Mouse (Mus musculus): ENCODE measurements at regions not wholly inside any gene's neighbourhood (a gene's known extent, or its start where the extent isn't known, plus 50 kb on each side); places are given as distances from the start of the nearest gene placed in this dataset. TPM values are rescaled to one million over a fixed set of nuclear protein-coding genes. Genes with fewer than 3 reads are reported as not detected.

- H3K36me3 ChIP-seq (ENCODE audit: control insufficient read depth, insufficient read depth, low read length): no peaks in the 10 kb centered on the region
- no peaks in the 10 kb centered on the region for H3K27me3 ChIP-seq (replicated peaks; ENCODE audit: control insufficient read depth, insufficient read depth, low read length)
- DNase-seq (ENCODE audit: low spot score) (no peak), ATAC-seq (no peak)
- no peak overlapping the region for H3K4me3 ChIP-seq (ENCODE audit: low read depth, low read length)
- no peaks in the 10 kb centered on the region for H3K9me3 ChIP-seq (replicated peaks; ENCODE audit: control insufficient read depth, low read length)
- 86% methylated on average over 13 of the region's 13 CpGs for WGBS
- no peak overlapping the region for H3K4me2 ChIP-seq (ENCODE audit: low read length)
- H3K9ac ChIP-seq (ENCODE audit: low read length): no peak overlapping the region
- H3K4me1 ChIP-seq (ENCODE audit: control insufficient read depth, insufficient read depth, low read length): peaks cover 21% of the 10 kb centered on the region
- H3K27ac ChIP-seq (ENCODE audit: low read depth, low read length): no peak overlapping the region
These were observed 60.2 kb upstream of the Unc5b start for GRCm38 (mm10) chr10:60891476-60892170.

- DNase-seq (ENCODE audit: low spot score) (peak; percentile 59), ATAC-seq (peak; percentile 21; the same call in 1 of the 2 replicates)
- H3K4me1 ChIP-seq (ENCODE audit: control insufficient read depth, insufficient read depth, low read length): peaks cover 30% of the 10 kb centered on the region
- no peaks in the 10 kb centered on the region for H3K36me3 ChIP-seq (ENCODE audit: control insufficient read depth, insufficient read depth, low read length)
- H3K4me2 ChIP-seq (ENCODE audit: low read length): no peak overlapping the region
- WGBS: 83% methylated on average over 13 of the region's 13 CpGs
- H3K9me3 ChIP-seq (replicated peaks; ENCODE audit: control insufficient read depth, low read length): no peaks in the 10 kb centered on the region
- H3K27me3 ChIP-seq (replicated peaks; ENCODE audit: control insufficient read depth, insufficient read depth, low read length): no peaks in the 10 kb centered on the region
- H3K27ac ChIP-seq (ENCODE audit: low read depth, low read length): peak overlapping the region; percentile 21; the same call in 1 of the 2 replicates
- no peak overlapping the region for H3K4me3 ChIP-seq (ENCODE audit: low read depth, low read length)
- no peak overlapping the region for H3K9ac ChIP-seq (ENCODE audit: low read length)
These were observed 58.4 kb upstream of the Unc5b start for GRCm38 (mm10) chr10:60889792-60890191.

- H3K9ac ChIP-seq (ENCODE audit: low read length): no peak overlapping the region
- H3K36me3 ChIP-seq (ENCODE audit: control insufficient read depth, insufficient read depth, low read length): no peaks in the 10 kb centered on the region
- WGBS: 78% methylated on average over 7 of the region's 7 CpGs
- no peak for ATAC-seq
- no peak overlapping the region for H3K4me3 ChIP-seq (ENCODE audit: low read depth, low read length)
- DNase-seq (ENCODE audit: low spot score): no peak
- peaks cover 22% of the 10 kb centered on the region for H3K4me1 ChIP-seq (ENCODE audit: control insufficient read depth, insufficient read depth, low read length)
- no peaks in the 10 kb centered on the region for H3K9me3 ChIP-seq (replicated peaks; ENCODE audit: control insufficient read depth, low read length)
- H3K27ac ChIP-seq (ENCODE audit: low read depth, low read length): no peak overlapping the region
- no peak overlapping the region for H3K4me2 ChIP-seq (ENCODE audit: low read length)
- no peaks in the 10 kb centered on the region for H3K27me3 ChIP-seq (replicated peaks; ENCODE audit: control insufficient read depth, insufficient read depth, low read length)
These were observed 57.2 kb upstream of the Unc5b start for GRCm38 (mm10) chr10:60888541-60888940.

GRCm38 (mm10) chr10:60885348-60886275, 54.2 kb upstream of the Unc5b start:
- peak overlapping the region; percentile 50; the same call in 1 of the 2 replicates for H3K27ac ChIP-seq (ENCODE audit: low read depth, low read length)
- peak; percentile 84 for DNase-seq (ENCODE audit: low spot score)

GRCm38 (mm10) chr10:60884806-60885205, 53.4 kb upstream of the Unc5b start:
- no peak for DNase-seq (ENCODE audit: low spot score)
- 94% methylated on average over 5 of the region's 5 CpGs for WGBS
- 0 out of 2 replicates have a peak, but pooled peaks have one; percentile 1 for ATAC-seq
- no peak overlapping the region for H3K4me2 ChIP-seq (ENCODE audit: low read length)
- H3K4me3 ChIP-seq (ENCODE audit: low read depth, low read length): no peak overlapping the region
- H3K36me3 ChIP-seq (ENCODE audit: control insufficient read depth, insufficient read depth, low read length): no peaks in the 10 kb centered on the region
- H3K27me3 ChIP-seq (replicated peaks; ENCODE audit: control insufficient read depth, insufficient read depth, low read length): no peaks in the 10 kb centered on the region
- H3K9me3 ChIP-seq (replicated peaks; ENCODE audit: control insufficient read depth, low read length): no peaks in the 10 kb centered on the region
- H3K4me1 ChIP-seq (ENCODE audit: control insufficient read depth, insufficient read depth, low read length): peaks cover 9% of the 10 kb centered on the region
- no peak overlapping the region for H3K9ac ChIP-seq (ENCODE audit: low read length)
- no peak overlapping the region for H3K27ac ChIP-seq (ENCODE audit: low read depth, low read length)

More at GRCm38 (mm10) chr10:60885348-60886275, 54.2 kb upstream of the Unc5b start:
- Histone ChIP-seq H3K9ac (ENCODE audit: low read length) (peak overlapping the region; percentile 33; the same call in 1 of the 2 replicates), H3K4me1 (ENCODE audit: control insufficient read depth, insufficient read depth, low read length) (peaks cover 9% of the 10 kb centered on the region), H3K9me3 (replicated peaks; ENCODE audit: control insufficient read depth, low read length) (no peaks in the 10 kb centered on the region), H3K4me2 (ENCODE audit: low read length) (peak overlapping the region; percentile 44), H3K27me3 (replicated peaks; ENCODE audit: control insufficient read depth, insufficient read depth, low read length) (no peaks in the 10 kb centered on the region), H3K4me3 (ENCODE audit: low read depth, low read length) (peak overlapping the region; percentile 14; the same call in 1 of the 2 replicates), H3K36me3 (ENCODE audit: control insufficient read depth, insufficient read depth, low read length) (no peaks in the 10 kb centered on the region)
- peak; percentile 94 for ATAC-seq
- 22% methylated on average over 25 of the region's 25 CpGs for WGBS

MicroRNAs encoded in the stretch of these regions (microRNA counts, 519-probe panel; counts per million panel counts)
- not detected for microRNA mmu-miR-466j

Small RNAs in the stretch of these regions (microRNA-seq; reads per million reads assigned to microRNA genes)
- gene Mir466j (not detected), gene Mir6408 (not detected)

All from forebrain, embryonic 14.5 days (tissue).